Mouse (Mus musculus) neural tube, embryonic 13.5 days (tissue): ENCODE data around the gene Hdgfl3. TPM values are rescaled to one million over a fixed set of nuclear protein-coding genes. Genes with fewer than 3 reads are reported as not detected.
A peak's percentile ranks its signal among the peaks of the same experiment; 100 is the strongest.

Experiments
- ATAC-seq: fragments of 200-750 bp; cut with Nextera tagmentation; 2 replicates; pipeline ENCODE4 v1.8.0; 2017; ENCODE audit warnings: low read depth, mild to moderate bottlenecking, moderate TSS enrichment, moderate library complexity
- H3K27ac ChIP-seq: fragments of 300-500 bp; sonication (generic); replicated peaks from 2 replicates; pipeline ENCODE4 v1.5.1; 2015; ENCODE audit warnings: moderate library complexity, mild to moderate bottlenecking, inconsistent platforms
- H3K27me3 ChIP-seq: fragments of 300-500 bp; sonication (generic); 2 replicates; pipeline ENCODE4 v1.6.1; 2015; ENCODE audit warnings: mild to moderate bottlenecking, inconsistent platforms
- H3K36me3 ChIP-seq: fragments of 300-500 bp; sonication (generic); 2 replicates; pipeline ENCODE4 v1.6.1; 2015; ENCODE audit warnings: mild to moderate bottlenecking, inconsistent platforms
- H3K4me1 ChIP-seq: fragments of 300-500 bp; sonication (generic); replicated peaks from 2 replicates; pipeline ENCODE4 v1.6.1; 2015; ENCODE audit warnings: inconsistent platforms
- H3K4me2 ChIP-seq: fragments of 300-500 bp; sonication (generic); 2 replicates; pipeline ENCODE4 v1.6.1; 2015; ENCODE audit warnings: inconsistent platforms, mild to moderate bottlenecking, moderate library complexity
- H3K4me3 ChIP-seq: fragments of 300-500 bp; sonication (generic); 2 replicates; pipeline ENCODE4 v1.5.1; 2015; ENCODE audit warnings: mild to moderate bottlenecking, inconsistent platforms
- H3K9ac ChIP-seq: fragments of 300-500 bp; sonication (generic); 2 replicates; pipeline ENCODE4 v1.6.1; 2015; ENCODE audit warnings: moderate library complexity, mild to moderate bottlenecking, inconsistent platforms
- H3K9me3 ChIP-seq: fragments of 300-500 bp; sonication (generic); 2 replicates; pipeline ENCODE4 v1.6.1; 2016; ENCODE audit warnings: inconsistent platforms
- WGBS: fragments of 180-500 bp; shearing (Covaris S2); methylation state at CpG from one replicate; pipeline ENCODE4 v1.1.7; 2015; 5-methylcytosine and 5-hydroxymethylcytosine counted together
- polyA plus RNA-seq: library from polyadenylated mRNA; unstranded; fragments of >200 nt; fragmentation: Nextera tagmentation; extraction: Ambion mirVana; gene quantifications from 2 replicates; pipeline ENCODE4 v1.2.1, GENCODE M21; 2015

Gene Hdgfl3
- polyA plus RNA-seq, result 56.1 and 56.2 TPM in 2 replicates

DNA sequence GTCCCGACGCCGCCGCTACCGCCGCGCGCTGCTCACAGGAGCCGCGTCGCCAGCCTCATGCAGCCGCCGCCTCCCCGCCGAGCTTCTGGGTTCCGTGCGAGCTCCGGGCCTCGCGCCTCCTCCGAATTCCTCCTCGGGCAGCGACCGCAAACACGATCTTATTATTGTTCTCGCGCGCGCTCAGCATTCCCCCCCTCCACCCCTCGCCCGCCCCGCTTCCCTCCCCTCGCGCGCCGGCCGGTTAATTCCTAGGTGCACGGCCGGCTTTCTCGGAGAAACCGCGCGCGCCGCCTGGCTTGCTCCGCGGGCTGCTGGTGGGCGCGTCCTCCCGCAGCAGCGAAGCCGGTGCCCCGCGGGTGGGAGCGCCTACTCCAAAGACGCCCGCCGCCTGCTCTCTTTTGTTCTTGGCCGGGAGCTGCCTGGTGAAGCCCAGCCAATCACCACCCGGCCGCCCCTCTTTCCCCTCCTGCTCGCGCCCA, at the start of gene Hdgfl3:
Hdgfl3 (minus strand) TSS at position 207 of the 479 bp plus-strand sequence.
- Histone ChIP-seq H3K4me2 (peak within 1 kb of the TSS; percentile 85), H3K9me3 (no peaks in the 10 kb centered on the region), H3K9ac (peak within 1 kb of the TSS; percentile 98), H3K36me3 (no peaks in the 10 kb centered on the region), H3K4me1 (peaks cover 50% of the 10 kb centered on the region), H3K27me3 (no peaks in the 10 kb centered on the region), H3K4me3 (peak within 1 kb of the TSS; percentile 79), H3K27ac (peak within 1 kb of the TSS; percentile 99)
- peak; percentile 91 for ATAC-seq
- under 1% methylated on average over 54 of the region's 63 CpGs for WGBS

DNA sequence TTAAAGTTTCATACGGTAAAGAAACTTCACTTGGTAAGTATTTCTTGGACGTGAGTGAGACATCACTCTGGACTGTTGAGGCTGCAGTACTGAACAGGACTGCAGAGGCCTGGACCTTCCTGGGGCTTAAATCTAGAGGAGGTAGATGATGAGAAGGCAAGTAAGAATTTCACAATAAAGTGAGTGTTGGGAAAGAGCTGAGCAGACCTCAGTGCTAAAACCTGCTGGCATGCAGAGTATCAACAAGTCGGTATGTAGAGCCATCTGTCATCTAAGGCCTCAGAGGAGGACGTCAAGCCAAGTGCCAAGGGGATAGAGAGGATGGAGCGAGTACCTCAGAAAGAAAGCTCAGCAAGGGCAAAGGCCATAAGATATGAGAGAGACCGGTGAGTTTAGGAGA, 49.4 kb upstream of the Hdgfl3 start:
- no peak for ATAC-seq
- 83% methylated on average over 6 of the region's 6 CpGs for WGBS
- Histone ChIP-seq H3K4me2 (no peak overlapping the region), H3K4me3 (no peak overlapping the region), H3K27ac (no peak overlapping the region), H3K27me3 (peaks cover 9% of the 10 kb centered on the region), H3K9ac (no peak overlapping the region), H3K9me3 (no peaks in the 10 kb centered on the region), H3K4me1 (no peaks in the 10 kb centered on the region), H3K36me3 (no peaks in the 10 kb centered on the region)

DNA sequence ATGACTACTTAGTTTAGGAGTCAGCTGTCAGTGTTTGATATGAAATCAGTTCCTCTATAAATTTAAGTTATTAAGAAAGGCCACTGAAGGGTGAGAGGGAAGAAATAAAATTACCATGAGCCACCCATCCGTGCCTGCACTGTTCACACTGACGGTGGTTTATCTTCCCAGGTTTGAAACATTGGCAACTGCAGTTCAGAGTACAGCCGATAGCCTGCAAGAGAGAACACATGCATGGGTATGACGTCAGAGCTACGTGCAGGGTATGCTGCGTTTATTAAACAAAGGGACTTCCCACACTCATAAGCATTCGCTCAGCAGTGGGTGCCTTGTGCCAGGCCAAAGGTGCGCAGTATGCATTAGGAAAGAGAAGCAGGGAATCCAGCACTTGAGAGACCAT, 44.0 kb upstream of the Hdgfl3 start:
- Histone ChIP-seq H3K36me3 (no peaks in the 10 kb centered on the region), H3K4me3 (no peak overlapping the region), H3K27me3 (no peaks in the 10 kb centered on the region), H3K9me3 (no peaks in the 10 kb centered on the region), H3K4me2 (no peak overlapping the region), H3K4me1 (no peaks in the 10 kb centered on the region), H3K9ac (no peak overlapping the region), H3K27ac (no peak overlapping the region)
- no peak for ATAC-seq
- WGBS, result 69% methylated on average over 8 of the region's 8 CpGs

DNA sequence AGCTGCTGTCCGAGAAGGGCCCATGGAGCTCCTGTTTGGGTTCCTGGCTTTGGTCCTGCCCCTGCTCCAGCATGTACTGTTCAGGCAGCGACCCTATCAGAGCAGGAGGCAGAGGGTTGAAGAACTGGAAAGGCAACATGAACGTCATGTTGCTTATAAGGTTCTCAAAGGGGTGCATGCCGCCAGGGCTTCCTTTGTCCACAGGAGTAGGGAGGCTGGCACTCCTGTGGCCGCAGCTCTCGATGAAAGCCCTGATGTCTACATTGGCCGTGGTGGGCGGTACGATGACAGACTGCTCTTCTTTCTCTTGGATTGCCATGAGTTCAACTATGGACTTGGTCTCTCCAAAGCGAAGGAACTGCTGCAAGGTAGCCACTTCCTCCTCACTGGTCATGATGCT, 40.3 kb upstream of the Hdgfl3 start:
- Histone ChIP-seq H3K36me3 (no peaks in the 10 kb centered on the region), H3K27me3 (no peaks in the 10 kb centered on the region), H3K9ac (no peak overlapping the region), H3K4me3 (no peak overlapping the region), H3K4me1 (no peaks in the 10 kb centered on the region), H3K27ac (no peak overlapping the region), H3K9me3 (no peaks in the 10 kb centered on the region), H3K4me2 (no peak overlapping the region)
- 90% methylated on average over 10 of the region's 10 CpGs for WGBS
- ATAC-seq, result no peak

DNA sequence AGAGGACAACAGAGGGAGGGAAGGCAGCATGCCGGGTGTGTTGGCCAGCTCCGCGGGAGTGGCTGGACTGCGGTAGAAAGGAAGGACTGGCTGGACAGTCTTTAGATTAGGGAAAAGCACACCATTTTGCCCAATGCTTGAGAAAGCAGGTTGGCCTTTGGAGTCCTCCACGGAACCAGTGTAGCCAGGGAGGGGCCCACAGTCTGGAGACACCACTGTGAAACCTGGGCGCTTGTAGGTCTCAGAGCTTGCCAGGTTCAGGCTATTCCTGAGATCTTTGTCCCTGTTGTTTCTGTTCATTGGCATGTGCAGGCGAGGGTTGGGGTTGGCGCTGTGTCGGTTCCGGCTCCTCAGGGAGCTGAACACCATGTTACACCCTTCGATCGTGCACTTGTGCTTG, 39.7 kb upstream of the Hdgfl3 start:
- H3K9me3 ChIP-seq, result no peaks in the 10 kb centered on the region
- ATAC-seq, result no peak
- H3K27ac ChIP-seq, result no peak overlapping the region
- H3K4me2 ChIP-seq, result no peak overlapping the region
- no peak overlapping the region for H3K4me3 ChIP-seq
- no peaks in the 10 kb centered on the region for H3K27me3 ChIP-seq
- no peaks in the 10 kb centered on the region for H3K36me3 ChIP-seq
- 90% methylated on average over 12 of the region's 12 CpGs for WGBS
- no peak overlapping the region for H3K9ac ChIP-seq
- H3K4me1 ChIP-seq, result no peaks in the 10 kb centered on the region

DNA sequence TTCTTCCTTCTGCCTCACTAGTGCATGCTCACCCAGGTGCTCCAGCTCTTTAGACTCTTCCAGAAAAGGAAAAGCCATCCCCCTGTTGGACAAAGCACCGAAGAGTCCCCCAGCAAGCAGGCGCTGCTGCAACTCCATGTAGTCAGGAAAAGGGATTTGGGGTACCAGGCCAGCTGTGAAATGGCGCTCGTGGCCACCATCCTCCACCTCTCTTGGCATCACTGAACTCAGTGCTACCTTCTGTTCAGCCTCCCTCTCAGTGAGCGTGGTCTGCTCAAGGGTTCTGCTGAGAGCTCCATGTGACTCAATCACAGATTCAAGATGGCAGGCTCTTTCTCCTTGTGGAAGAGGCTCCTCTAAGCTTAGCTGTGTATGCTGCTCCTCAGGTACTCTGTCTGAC, 39.1 kb upstream of the Hdgfl3 start:
- H3K4me2 ChIP-seq, result no peak overlapping the region
- no peaks in the 10 kb centered on the region for H3K4me1 ChIP-seq
- no peak overlapping the region for H3K4me3 ChIP-seq
- H3K27ac ChIP-seq, result no peak overlapping the region
- whole genome bisulfite sequencing, result 97% methylated on average over 5 of the region's 5 CpGs
- no peaks in the 10 kb centered on the region for H3K9me3 ChIP-seq
- ATAC-seq, result no peak
- H3K36me3 ChIP-seq, result no peaks in the 10 kb centered on the region
- no peak overlapping the region for H3K9ac ChIP-seq
- H3K27me3 ChIP-seq, result no peaks in the 10 kb centered on the region

DNA sequence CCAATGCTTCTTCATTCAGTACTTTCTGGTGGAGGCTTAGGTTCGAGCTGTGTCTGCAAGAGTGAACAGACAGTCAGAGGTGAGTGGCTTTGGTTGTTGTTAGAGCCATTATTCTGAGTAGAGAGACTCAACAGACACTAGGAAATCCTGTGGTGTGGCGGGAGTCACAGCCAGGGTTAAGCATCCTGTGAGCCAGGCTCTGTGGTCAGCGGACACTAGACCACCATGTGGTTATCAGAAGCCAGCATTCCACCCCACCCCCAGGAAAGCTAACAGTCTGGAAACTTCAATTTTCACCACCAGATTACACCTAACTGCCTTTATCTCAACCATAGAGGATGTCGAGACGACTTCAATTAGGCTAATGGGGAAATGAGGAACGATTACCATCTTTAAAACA, 34.7 kb upstream of the Hdgfl3 start:
- H3K27ac ChIP-seq, result no peak overlapping the region
- no peak overlapping the region for H3K4me2 ChIP-seq
- H3K9ac ChIP-seq, result no peak overlapping the region
- no peak for ATAC-seq
- no peaks in the 10 kb centered on the region for H3K36me3 ChIP-seq
- no peaks in the 10 kb centered on the region for H3K4me1 ChIP-seq
- WGBS, result 81% methylated on average over 6 of the region's 6 CpGs
- no peaks in the 10 kb centered on the region for H3K9me3 ChIP-seq
- no peaks in the 10 kb centered on the region for H3K27me3 ChIP-seq
- no peak overlapping the region for H3K4me3 ChIP-seq

DNA sequence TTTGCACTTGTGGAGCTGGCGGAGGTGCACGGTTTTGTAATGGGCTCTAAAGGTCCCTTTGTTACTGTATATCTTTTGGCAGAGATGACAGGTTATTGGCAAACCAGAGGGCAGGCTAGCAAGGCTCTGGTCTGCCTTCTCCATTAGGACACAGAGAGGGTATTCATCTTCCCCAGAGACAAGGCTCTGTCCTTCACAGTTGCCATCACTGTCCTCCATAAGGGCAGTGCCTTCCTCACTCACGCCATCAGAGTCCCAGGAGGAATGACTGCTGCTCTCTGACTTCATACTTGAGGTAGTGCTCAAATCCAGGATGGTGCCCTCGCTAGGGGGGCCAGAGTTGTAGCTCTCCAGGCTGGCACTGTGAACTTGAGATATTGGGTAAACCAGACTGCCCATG, 34.2 kb upstream of the Hdgfl3 start:
- Histone ChIP-seq H3K36me3 (no peaks in the 10 kb centered on the region), H3K27me3 (no peaks in the 10 kb centered on the region), H3K4me2 (no peak overlapping the region), H3K4me3 (no peak overlapping the region), H3K9me3 (no peaks in the 10 kb centered on the region), H3K4me1 (no peaks in the 10 kb centered on the region), H3K27ac (no peak overlapping the region), H3K9ac (no peak overlapping the region)
- ATAC-seq, result no peak
- 82% methylated on average over 4 of the region's 4 CpGs for WGBS

DNA sequence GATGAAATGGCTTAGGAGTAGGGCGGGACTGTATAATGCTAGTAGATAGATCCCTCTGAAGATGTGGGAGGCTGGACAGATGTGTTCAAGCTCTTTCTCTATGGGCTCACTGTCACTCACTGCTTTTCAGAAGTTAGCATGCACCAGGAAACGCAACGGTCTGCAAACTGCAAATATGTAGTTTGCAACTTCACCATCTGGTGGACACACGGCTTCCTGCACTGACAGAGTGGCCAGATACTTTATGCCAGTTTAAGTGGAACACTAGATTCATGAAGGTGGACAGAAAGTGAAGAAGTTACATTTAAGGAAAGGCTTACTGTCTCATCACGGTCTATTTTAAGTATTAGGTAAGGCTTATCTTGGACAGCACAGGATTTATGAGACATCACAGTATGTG, 31.9 kb upstream of the Hdgfl3 start:
- H3K27me3 ChIP-seq, result no peaks in the 10 kb centered on the region
- no peaks in the 10 kb centered on the region for H3K36me3 ChIP-seq
- no peak overlapping the region for H3K4me3 ChIP-seq
- WGBS, result 82% methylated on average over 5 of the region's 5 CpGs
- H3K4me1 ChIP-seq, result no peaks in the 10 kb centered on the region
- no peak overlapping the region for H3K27ac ChIP-seq
- H3K4me2 ChIP-seq, result no peak overlapping the region
- no peak overlapping the region for H3K9ac ChIP-seq
- no peak for ATAC-seq
- H3K9me3 ChIP-seq, result no peaks in the 10 kb centered on the region

DNA sequence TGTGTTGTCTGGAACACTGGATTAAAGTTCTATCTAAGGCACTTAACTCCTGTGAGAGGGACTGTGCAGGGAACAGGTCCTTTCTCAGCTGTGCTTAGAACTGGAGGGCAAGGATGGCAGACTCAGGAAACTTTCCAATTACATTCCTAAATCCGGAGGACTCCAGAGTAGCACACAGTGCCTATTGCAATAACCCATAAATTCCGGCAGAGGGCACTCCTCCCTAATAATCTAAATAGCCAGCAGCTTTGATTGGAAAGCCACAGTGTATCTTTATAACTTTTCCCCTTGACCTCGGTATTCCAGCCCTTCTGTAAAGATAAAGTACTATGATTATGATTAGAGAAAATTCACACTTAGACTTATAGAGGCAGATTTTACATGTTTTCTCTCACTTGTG, 25.4 kb upstream of the Hdgfl3 start:
- Histone ChIP-seq H3K4me2 (no peak overlapping the region), H3K4me1 (no peaks in the 10 kb centered on the region), H3K9ac (no peak overlapping the region), H3K36me3 (no peaks in the 10 kb centered on the region), H3K4me3 (no peak overlapping the region), H3K9me3 (no peaks in the 10 kb centered on the region), H3K27ac (no peak overlapping the region), H3K27me3 (0 out of 2 replicates have a peak, but pooled peaks cover 4% of the 10 kb centered on the region)
- WGBS, result 7% methylated on average over 3 of the region's 3 CpGs
- peak; percentile 43; the same call in 1 of the 2 replicates for ATAC-seq

DNA sequence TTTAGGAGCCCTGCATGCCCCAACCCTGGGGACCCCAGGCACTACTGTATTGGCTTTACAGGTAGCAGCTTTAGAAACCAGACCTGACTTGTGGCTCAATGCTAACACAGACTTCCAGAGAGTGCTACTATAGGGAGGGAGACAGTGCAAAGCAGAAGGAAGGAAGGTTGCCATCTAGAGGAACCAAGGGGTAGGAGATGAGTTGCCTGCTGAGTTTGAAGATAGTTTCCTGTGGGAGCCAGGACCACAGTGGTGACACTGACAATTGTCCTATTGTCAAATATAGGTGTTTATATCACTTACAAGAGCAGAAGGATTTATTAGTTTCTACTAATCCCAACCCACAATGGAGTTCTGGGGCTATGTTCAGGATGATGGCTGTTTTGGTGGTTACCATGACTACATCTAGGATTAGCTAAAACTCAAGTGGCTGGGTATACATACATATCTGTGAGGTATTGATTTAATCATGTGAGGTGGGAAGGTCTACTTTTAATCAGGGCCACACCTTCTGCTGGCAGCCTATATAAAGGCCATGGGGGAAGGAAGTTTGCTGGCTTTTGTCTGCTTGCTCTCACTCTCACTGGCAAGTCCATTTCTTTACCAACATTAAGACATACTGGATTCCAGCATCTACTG, 20.1 kb upstream of the Hdgfl3 start:
- H3K4me3 ChIP-seq, result no peak overlapping the region
- H3K27ac ChIP-seq, result no peak overlapping the region
- H3K4me1 ChIP-seq, result no peaks in the 10 kb centered on the region
- H3K36me3 ChIP-seq, result no peaks in the 10 kb centered on the region
- H3K27me3 ChIP-seq, result 0 out of 2 replicates have a peak, but pooled peaks cover 4% of the 10 kb centered on the region
- no peak overlapping the region for H3K9ac ChIP-seq
- no peak overlapping the region for H3K4me2 ChIP-seq
- H3K9me3 ChIP-seq, result no peaks in the 10 kb centered on the region
- ATAC-seq, result no peak

DNA sequence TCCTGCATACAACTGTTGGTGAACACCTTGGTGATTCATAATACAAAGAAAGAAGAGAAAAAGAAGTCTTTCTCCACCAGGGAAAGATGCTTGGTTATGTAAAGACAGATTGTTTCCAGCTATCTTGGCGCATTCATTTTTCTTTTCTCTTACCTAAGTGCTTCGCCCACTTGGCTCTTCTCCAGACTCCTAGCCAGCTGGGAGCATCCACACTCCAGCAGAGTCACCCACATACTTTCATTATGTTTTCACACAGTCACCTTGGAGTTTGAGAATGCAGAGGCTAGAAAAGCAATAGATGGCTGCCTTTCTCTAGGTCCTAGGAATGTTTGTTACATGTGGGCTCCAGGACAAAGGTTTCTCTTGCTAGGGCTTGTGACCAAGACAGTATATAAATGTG, 16.2 kb upstream of the Hdgfl3 start:
- no peak overlapping the region for H3K9ac ChIP-seq
- no peak overlapping the region for H3K4me3 ChIP-seq
- ATAC-seq, result no peak
- no peak overlapping the region for H3K27ac ChIP-seq
- H3K9me3 ChIP-seq, result no peaks in the 10 kb centered on the region
- no peaks in the 10 kb centered on the region for H3K27me3 ChIP-seq
- no peaks in the 10 kb centered on the region for H3K4me1 ChIP-seq
- H3K4me2 ChIP-seq, result no peak overlapping the region
- WGBS, result 80% methylated on average over 2 of the region's 2 CpGs
- H3K36me3 ChIP-seq, result no peaks in the 10 kb centered on the region

DNA sequence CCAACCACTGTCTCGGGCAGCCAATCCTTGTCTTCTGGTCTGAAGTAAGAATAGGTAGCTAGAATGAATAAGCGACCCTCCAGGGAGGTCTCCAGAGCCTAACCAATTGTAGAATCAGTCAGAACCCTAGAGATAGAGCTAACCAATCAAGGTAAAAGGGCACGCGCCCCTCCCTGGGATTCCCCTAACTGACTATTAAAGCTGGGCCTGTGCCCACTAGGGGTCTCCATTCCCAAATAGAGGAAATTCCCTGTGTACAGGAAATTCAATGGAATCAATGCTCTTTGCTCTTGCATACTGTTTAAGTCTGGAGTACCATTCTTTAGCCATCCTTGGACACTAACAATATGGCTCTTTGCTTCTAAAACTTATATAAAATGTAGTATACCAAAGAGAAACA, 11.1 kb upstream of the Hdgfl3 start:
- WGBS, result 13% methylated on average over 4 of the region's 4 CpGs
- H3K36me3 ChIP-seq, result no peaks in the 10 kb centered on the region
- ATAC-seq, result no peak

More for the DNA sequence above, 11.1 kb upstream of the Hdgfl3 start:
- Histone ChIP-seq H3K9me3 (no peaks in the 10 kb centered on the region), H3K4me1 (no peaks in the 10 kb centered on the region), H3K9ac (no peak overlapping the region), H3K27ac (no peak overlapping the region), H3K27me3 (no peaks in the 10 kb centered on the region), H3K4me2 (no peak overlapping the region), H3K4me3 (no peak overlapping the region)
